ENCODE assay signal across 24 mouse cellular contexts in the genomic region with DNA sequence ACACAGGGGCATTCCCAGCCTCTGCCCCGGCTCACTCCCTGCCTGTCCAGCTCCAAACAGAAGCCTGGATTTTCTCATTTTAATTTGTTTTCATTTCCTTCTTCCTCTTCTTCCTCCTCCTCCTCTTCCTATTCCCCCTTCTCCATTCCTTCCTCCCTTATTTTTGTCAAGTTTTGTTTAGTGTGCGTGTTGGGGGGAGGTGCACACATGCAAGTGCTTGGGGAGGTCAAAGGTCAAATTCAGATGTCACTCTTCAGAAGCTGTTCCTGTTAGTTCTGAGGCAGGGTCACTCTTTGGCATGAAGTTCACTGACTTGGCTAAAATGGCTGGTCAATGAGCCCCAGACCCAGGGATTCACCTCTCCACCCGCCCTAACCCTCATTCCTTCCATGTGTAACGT.
DNase-seq lines count a peak whose midpoint lies in the region; ATAC-seq and TF ChIP-seq lines count a peak whose summit lies in the region.
"Had no signal": no experiment of that assay in that cellular context is flagged by ENCODE, and none has a peak within 500 bp of the region (broad histone marks: within the 10 kb centered on the region; RNA-seq: fewer than 3 reads in every experiment).

No protein-coding gene starts in this region.

- no peak for TF ChIP-seq CTCF in liver, adult 2 months (IDR thresholded peaks at IDR 0.05; ENCODE audit: low read depth, low read length)

- no peak overlapping the region for H3K4me2 ChIP-seq in embryonic facial prominence, embryonic 11.5 days (ENCODE audit: low read depth, low read length)
- H3K4me2 ChIP-seq: embryonic facial prominence, embryonic 12.5 days; embryonic facial prominence, embryonic 15.5 days; heart, embryonic 13.5 days; hindbrain, embryonic 15.5 days had no signal

- H3K36me3 ChIP-seq in liver, adult 2 months (ENCODE audit: control insufficient read depth, insufficient read depth, low read length) = no peaks in the 10 kb centered on the region
- no peaks in the 10 kb centered on the region for H3K36me3 ChIP-seq in embryonic facial prominence, embryonic 11.5 days (replicated peaks; ENCODE audit: control insufficient read depth, insufficient read depth, low read depth, low read length)
- H3K36me3 ChIP-seq: embryonic facial prominence, embryonic 12.5 days; embryonic facial prominence, embryonic 15.5 days; heart, embryonic 13.5 days; hindbrain, embryonic 15.5 days had no signal

- no peaks in the 10 kb centered on the region for H3K79me2 ChIP-seq in liver, adult 2 months (ENCODE audit: control insufficient read depth, insufficient read depth, low read length)

- H3K27ac ChIP-seq in liver, adult 2 months (replicated peaks; ENCODE audit: insufficient read depth, low read depth, low read length) = no peak overlapping the region
- H3K27ac ChIP-seq in embryonic facial prominence, embryonic 11.5 days (replicated peaks; ENCODE audit: low read depth, low read length) = no peak overlapping the region
- H3K27ac ChIP-seq: embryonic facial prominence, embryonic 12.5 days; embryonic facial prominence, embryonic 15.5 days; heart, embryonic 13.5 days; hindbrain, embryonic 15.5 days had no signal

- 76% methylated on average over 4 of the region's 4 CpGs for WGBS in liver, adult 2 months
- WGBS in embryonic facial prominence, embryonic 11.5 days = 18% methylated on average over 4 of the region's 4 CpGs

- ATAC-seq in embryonic facial prominence, embryonic 11.5 days (replicated peaks; ENCODE audit: insufficient number of reproducible peaks, low FRiP score, low TSS enrichment, low read depth) = no peak
- no peak for ATAC-seq in monocyte, adult 5-6 weeks (replicated peaks; ENCODE audit: insufficient number of reproducible peaks, low FRiP score, low TSS enrichment, poor library complexity, severe bottlenecking)
- ATAC-seq: CD4-positive, CD25-positive, alpha-beta regulatory T cell, adult 4 months; forebrain, embryonic 14.5 days; forebrain, postnatal 0 days; intestine, postnatal 0 days had no signal

- no peak for TF ChIP-seq POLR2A in liver, adult 2 months (IDR thresholded peaks at IDR 0.05; ENCODE audit: extremely low read depth, insufficient read depth, low read length)

- no peaks in the 10 kb centered on the region for H3K4me1 ChIP-seq in liver, adult 2 months (ENCODE audit: control insufficient read depth, insufficient read depth, low read length)
- H3K4me1 ChIP-seq in embryonic facial prominence, embryonic 11.5 days (ENCODE audit: control insufficient read depth, insufficient read depth, low read length) = no peaks in the 10 kb centered on the region
- H3K4me1 ChIP-seq: embryonic facial prominence, embryonic 12.5 days; embryonic facial prominence, embryonic 15.5 days; heart, embryonic 13.5 days had no signal

- H3K9ac ChIP-seq in liver, adult 2 months (ENCODE audit: low read depth, low read length) = no peak overlapping the region
- no peak overlapping the region for H3K9ac ChIP-seq in embryonic facial prominence, embryonic 11.5 days (replicated peaks; ENCODE audit: low read length)
- H3K9ac ChIP-seq: embryonic facial prominence, embryonic 12.5 days; embryonic facial prominence, embryonic 15.5 days; forebrain, postnatal 0 days; heart, embryonic 13.5 days; hindbrain, embryonic 15.5 days had no signal

- DNase-seq in liver, adult 2 months (ENCODE audit: extremely low read depth, low read depth, low spot score) = peak; percentile 4
- DNase-seq in liver = no peak
- DNase-seq in embryo, embryonic 11 days = peak; percentile 66
- peak; percentile 36 for DNase-seq in embryonic facial prominence, embryonic 11.5 days (ENCODE audit: low spot score)
- no peak for DNase-seq in frontal cortex, adult 2 months (ENCODE audit: extremely low spot score in 1 of 2, low spot score in 1 of 2)
- DNase-seq: adrenal gland, adult 2 months; adrenal gland, postnatal 14 days; cerebellum, adult 11 months; cerebellum, adult 2 months; cerebellum, adult 9-11 months; cerebellum, postnatal 25 days; forebrain, postnatal 0 days; gastrocnemius, postnatal 25 days; heart, adult 18-20 months; heart, postnatal 14 days; heart, postnatal 4 days had no signal

- H3K4me3 ChIP-seq in liver, adult 2 months (ENCODE audit: insufficient read depth, low read depth, low read length) = no peak overlapping the region
- H3K4me3 ChIP-seq in embryonic facial prominence, embryonic 11.5 days (ENCODE audit: low read depth, low read length) = no peak overlapping the region
- H3K4me3 ChIP-seq: embryonic facial prominence, embryonic 12.5 days; embryonic facial prominence, embryonic 15.5 days; heart, embryonic 13.5 days; hindbrain, embryonic 15.5 days had no signal

- no peaks in the 10 kb centered on the region for H3K27me3 ChIP-seq in liver, adult 2 months (ENCODE audit: control insufficient read depth, insufficient read depth, low read length)
- H3K27me3 ChIP-seq in embryonic facial prominence, embryonic 11.5 days (ENCODE audit: control insufficient read depth, insufficient read depth, low read length) = no peaks in the 10 kb centered on the region
- H3K27me3 ChIP-seq: embryonic facial prominence, embryonic 12.5 days; embryonic facial prominence, embryonic 15.5 days had no signal

- no peaks in the 10 kb centered on the region for H3K9me3 ChIP-seq in embryonic facial prominence, embryonic 11.5 days (replicated peaks; ENCODE audit: control insufficient read depth, low read length)
- H3K9me3 ChIP-seq: embryonic facial prominence, embryonic 12.5 days; embryonic facial prominence, embryonic 15.5 days; heart, embryonic 13.5 days; hindbrain, embryonic 15.5 days had no signal

Comparison
In these comparisons a context has a peak if more than half of its experiments do, and no peak if none do; other contexts are left out.
1. DNase-seq: peak in liver, adult 2 months (single experiment), embryo, embryonic 11 days (single experiment) and embryonic facial prominence, embryonic 11.5 days (single experiment); none in liver (single experiment) and frontal cortex, adult 2 months (0 of 2).